Mouse (Mus musculus) kidney, postnatal 4 days (tissue): Measurements from ENCODE around the gene Haus3.

Source experiments
- DNase-seq, 2 experiments: peaks; one replicate each; pipeline ENCODE4 v3.0.0; 2021; ENCODE audit warnings: mixed read lengths in 2 of 2

Gene Haus3

GRCm38 (mm10) chr5:34186391-34186790 lies 17.1 kb upstream of the Haus3 start:
- no peak for DNase-seq

- peak in 1 of 2 experiments; percentile 2 for DNase-seq
These were observed 16.5 kb upstream of the Haus3 start for GRCm38 (mm10) chr5:34185791-34186190.

- DNase-seq: peak in 1 of 2 experiments; percentile 1
These were observed 15.8 kb upstream of the Haus3 start for GRCm38 (mm10) chr5:34185051-34185580.

GRCm38 (mm10) chr5:34183976-34184375 lies 14.6 kb upstream of the Haus3 start:
- DNase-seq: peak in 1 of 2 experiments; percentile 1

GRCm38 (mm10) chr5:34183156-34183880 lies 14.0 kb upstream of the Haus3 start:
- peak; percentile 25 to 54 for DNase-seq

- DNase-seq: peak; percentile 37 to 43
These were observed 13.2 kb upstream of the Haus3 start for GRCm38 (mm10) chr5:34182486-34182885.

GRCm38 (mm10) chr5:34177821-34178220 lies 8.5 kb upstream of the Haus3 start:
- no peak for DNase-seq

GRCm38 (mm10) chr5:34177091-34177490 lies 7.8 kb upstream of the Haus3 start:
- DNase-seq: no peak

GRCm38 (mm10) chr5:34176691-34177090 lies 7.4 kb upstream of the Haus3 start:
- DNase-seq: no peak

GRCm38 (mm10) chr5:34175403-34175694 lies 6.0 kb upstream of the Haus3 start:
- no peak for DNase-seq

GRCm38 (mm10) chr5:34174550-34175402 lies 5.4 kb upstream of the Haus3 start:
- no peak for DNase-seq

GRCm38 (mm10) chr5:34174021-34174420 lies 4.7 kb upstream of the Haus3 start:
- DNase-seq: no peak

GRCm38 (mm10) chr5:34170726-34171125 lies 1.4 kb upstream of the Haus3 start:
- peak in 1 of 2 experiments; percentile 54 for DNase-seq

- DNase-seq: no peak
These were observed 627 bp upstream of the Haus3 start for GRCm38 (mm10) chr5:34169954-34170353.

GRCm38 (mm10) chr5:34167857-34168256 lies 1.5 kb downstream of the Haus3 start:
- DNase-seq: no peak

GRCm38 (mm10) chr5:34165793-34166192 lies 3.5 kb downstream of the Haus3 start:
- no peak for DNase-seq

GRCm38 (mm10) chr5:34148476-34148875 lies 20.9 kb downstream of the Haus3 start:
- DNase-seq: no peak

- no peak for DNase-seq
These were observed 21.8 kb downstream of the Haus3 start for GRCm38 (mm10) chr5:34147554-34147953.

- peak; percentile 53 to 61 for DNase-seq
These were observed 29.6 kb downstream of the Haus3 start for GRCm38 (mm10) chr5:34139751-34140150.

- DNase-seq: no peak
These were observed 36.6 kb downstream of the Haus3 start for GRCm38 (mm10) chr5:34132731-34133130.

GRCm38 (mm10) chr5:34124131-34124530 lies 45.2 kb downstream of the Haus3 start:
- DNase-seq: peak; percentile 31

GRCm38 (mm10) chr5:34119121-34119856 lies 50.0 kb downstream of the Haus3 start:
- no peak for DNase-seq

- DNase-seq: no peak
These were observed 63.6 kb downstream of the Haus3 start for GRCm38 (mm10) chr5:34105681-34106080.
